Mouse (Mus musculus): Measurements from ENCODE around the gene Tnnc1. TPM values are rescaled to one million over a fixed set of nuclear protein-coding genes. Genes with fewer than 3 reads are reported as not detected.

Tnnc1 gene
- total RNA-seq, 2 experiments from 2014 or later = 0.85 to 3.7 TPM

DNA sequence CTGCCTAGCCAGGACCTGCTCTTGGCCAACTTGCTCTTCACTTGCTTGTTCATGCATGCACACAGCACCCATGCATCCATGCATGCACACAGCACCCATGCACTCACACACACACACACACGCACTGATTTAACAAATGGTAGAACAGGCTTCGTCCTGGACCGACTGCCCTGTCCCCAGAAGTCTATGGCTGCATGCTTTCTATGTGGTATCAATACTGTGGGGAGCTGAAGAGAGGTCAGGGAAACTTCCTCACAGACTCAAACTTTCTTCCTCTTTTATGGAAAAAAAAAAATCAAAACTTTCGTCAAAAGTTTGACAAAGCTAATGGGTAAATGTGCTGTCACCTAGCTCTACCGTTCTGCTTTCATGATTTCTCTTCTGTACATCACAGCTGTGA, 24.6 kb upstream of the Tnnc1 start:
- DNase-seq (ENCODE audit: low spot score in 2 of 2) = no peak

DNA sequence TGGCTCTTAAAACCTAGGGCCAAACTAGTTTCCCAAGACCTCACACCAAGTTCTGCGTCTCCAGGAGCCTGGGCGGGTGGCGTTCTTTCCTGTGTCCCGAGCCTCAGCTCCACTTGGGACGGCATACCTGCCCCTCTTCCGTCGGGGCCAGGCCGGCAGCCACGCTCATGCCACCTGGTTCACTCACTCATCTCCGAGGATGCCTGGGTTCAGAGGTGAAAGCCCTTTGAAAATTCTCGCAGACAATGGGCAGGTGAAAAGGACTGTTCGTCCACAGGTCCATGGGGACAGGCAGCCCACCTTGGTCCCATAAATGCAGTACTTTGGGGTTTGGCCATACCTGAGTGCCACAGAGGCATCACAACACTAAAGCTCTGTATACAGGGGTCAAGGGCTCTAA, 23.9 kb upstream of the Tnnc1 start:
- DNase-seq (ENCODE audit: low spot score in 2 of 2) = no peak

DNA sequence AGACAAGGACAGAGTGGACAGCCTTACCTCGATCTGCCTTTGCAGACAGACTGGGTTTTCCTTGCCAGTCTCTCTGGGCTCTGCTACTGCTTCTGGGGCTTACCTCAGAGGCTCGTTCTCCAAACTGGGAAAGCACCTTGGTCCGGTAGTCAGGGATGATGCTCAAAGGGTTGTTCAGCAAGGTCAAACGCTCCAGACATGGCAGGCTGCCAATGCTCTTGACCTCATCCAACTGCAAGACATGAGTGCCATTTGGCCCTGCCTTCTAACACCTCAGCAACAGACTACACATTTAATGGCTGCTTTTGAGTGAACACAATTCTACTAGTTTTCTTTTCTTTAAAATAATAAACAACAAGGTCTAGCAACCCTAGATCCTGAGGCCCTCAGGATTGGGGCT, 21.5 kb upstream of the Tnnc1 start:
- DNase-seq (ENCODE audit: low spot score in 2 of 2) = no peak

DNA sequence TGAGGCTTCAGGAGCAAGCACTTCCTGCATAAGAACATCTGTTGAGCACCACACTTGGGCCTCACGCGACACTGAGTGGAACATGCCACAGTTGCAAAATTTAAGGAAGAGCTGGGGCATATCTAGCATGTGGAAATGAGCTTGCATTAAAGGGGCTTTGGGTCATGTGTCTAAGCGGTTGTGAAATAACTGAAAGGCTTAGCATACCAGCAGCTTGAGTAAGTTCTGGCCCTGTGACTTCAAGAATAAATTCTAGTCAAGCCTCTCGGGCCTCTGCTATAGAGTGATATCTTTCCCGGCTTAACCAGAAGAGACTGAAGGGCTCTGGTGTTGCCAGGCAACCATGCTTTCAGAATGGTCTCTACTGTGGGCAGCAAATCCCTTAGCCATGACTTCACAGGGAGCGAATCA, 19.3 kb upstream of the Tnnc1 start:
- DNase-seq (ENCODE audit: low spot score in 2 of 2) = no peak

DNA sequence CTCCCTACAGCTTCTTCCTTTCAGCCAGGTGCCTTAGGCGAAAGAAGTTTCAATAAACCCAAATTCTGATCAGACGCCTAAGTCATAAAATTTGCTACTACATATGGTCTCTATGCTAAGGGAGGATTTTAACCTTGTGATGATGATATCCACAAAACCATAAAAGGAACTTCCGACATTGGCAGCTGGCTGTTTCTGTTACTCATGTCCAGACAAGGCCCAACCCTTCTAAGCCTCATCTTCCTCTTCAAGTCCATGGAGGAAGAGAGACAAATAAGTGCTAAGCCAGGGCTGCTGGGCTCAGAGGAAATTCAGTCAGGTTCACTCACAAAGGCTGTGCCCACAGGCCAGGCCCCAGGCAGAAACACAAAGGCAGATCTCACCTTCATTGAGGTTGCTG, 18.8 kb upstream of the Tnnc1 start:
- DNase-seq (ENCODE audit: low spot score in 2 of 2) = no peak

DNA sequence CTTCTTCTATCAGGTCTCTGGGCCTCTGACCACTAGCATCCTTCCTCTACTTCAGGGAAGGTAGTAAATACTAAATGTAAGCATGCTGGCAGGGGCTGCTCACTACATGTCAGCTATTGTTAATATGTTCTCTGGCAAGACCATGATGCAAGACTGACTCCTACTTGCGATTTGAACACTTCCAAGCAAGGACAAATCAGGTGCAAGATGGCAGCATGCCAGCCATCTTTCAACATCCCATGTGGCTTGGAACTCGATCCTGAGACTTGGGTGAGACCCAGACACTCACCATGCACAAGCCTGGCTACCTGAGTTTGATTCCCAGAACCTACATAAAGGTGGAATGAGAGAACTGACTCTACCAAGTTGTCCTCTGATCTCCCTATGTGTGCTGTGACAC, 16.2 kb upstream of the Tnnc1 start:
- DNase-seq (ENCODE audit: low spot score in 2 of 2) = no peak

DNA sequence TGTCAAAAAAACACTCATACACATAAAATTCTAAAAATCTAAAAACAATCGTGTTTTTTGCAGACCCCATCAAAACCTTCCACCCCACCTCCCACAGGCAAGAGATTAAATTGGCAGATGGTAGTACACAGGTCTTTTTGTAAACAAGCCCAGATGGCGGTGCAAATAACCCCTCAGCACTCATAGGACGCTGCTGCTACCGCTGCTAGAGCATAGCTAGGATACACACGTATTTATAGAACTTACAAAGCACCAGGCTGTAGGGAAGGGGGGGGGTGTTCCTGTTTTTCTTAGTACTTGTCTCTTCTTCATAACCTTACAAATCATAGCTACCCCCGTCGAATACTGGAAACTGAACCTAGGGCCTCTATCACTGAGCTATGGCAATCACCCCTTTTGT, 14.3 kb upstream of the Tnnc1 start:
- no peak for DNase-seq (ENCODE audit: low spot score in 2 of 2)

DNA sequence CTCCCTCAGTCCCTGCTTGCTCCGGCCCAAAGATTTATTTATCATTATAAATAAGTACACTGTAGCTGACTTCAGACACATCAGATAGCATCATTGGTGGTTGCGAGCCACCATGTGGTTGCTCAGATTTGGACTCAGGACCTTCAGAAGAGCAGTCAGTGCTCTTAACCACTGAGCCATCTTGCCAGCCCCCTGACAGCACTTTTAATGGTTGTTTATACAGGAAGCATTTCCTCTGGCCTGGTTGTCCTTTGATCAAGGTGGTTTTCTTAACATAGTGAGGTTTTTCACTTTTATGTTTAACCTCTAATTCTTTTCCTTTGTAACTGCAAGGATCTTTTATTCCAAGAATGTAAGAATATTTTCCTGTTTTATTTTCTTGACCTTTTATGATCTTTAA, 13.7 kb upstream of the Tnnc1 start:
- no peak for DNase-seq (ENCODE audit: low spot score in 2 of 2)

DNA sequence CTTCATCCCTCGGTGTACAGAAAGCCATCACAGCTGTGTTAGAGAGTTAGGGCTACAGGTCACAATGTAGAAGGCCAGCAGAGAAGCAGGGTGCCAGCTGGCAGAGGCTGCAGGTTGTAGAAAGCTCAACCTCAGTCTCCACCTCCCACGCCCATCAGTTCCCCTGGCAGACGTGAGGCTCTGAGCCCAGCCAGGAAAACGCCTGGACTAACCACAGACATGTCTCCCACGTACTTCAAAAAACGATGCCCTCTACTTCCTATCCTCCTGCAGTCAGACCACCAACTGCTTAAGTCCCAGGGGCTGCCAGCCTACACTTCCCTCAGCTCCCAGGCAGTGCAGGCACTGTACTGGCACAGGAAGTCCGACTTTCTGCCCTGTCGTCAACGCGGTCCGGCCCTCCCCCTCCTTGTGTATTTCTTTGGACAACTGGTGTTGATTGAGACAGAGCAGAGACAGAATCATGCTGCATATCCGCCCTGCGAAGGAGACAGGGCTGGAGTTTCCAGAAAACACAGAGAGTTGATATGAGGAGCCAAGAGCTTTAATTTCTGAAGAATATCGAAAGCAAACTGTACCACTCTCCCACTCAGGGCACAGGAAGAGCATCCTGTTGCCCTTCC, 13.1 kb upstream of the Tnnc1 start:
- no peak for DNase-seq (ENCODE audit: low spot score in 2 of 2)

DNA sequence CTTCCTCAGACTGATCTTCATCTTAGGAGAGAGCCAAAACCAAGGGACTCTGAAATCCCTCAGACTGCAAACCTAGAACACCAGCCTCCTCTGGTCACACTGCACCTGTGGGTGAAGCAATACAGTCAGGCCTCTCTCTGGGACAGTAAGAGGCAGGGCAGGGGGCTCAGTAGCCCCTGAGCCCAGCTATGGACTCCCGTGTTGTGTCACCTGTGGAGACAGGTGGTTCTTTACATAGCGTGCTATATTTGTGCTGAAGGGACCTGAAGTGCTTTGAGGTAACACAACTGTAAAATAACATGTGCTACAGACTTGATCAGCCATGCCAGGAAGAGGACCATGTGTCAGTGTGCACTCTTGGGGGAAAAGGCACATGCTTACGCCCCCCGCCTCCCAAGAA, 12.6 kb upstream of the Tnnc1 start:
- DNase-seq (ENCODE audit: low spot score in 2 of 2) = no peak

DNA sequence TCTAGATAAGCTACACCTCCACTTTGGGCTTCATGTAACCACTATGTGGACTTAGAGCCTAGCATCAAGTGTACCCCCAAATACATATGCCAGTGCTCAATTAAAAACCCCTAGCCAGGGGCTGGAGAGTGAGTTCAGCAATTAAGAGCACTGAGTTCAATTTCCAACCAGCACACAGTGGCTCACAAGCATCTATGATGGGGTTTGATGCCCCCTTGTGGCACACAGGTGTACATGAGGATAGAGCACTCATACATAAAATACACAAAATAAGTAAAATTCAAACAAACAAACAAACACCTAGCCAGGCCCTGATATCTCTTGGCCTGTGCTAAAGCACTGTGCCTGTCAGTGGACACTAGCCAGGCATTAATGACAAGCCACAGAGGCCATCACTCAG, 12.1 kb upstream of the Tnnc1 start:
- no peak for DNase-seq (ENCODE audit: low spot score in 2 of 2)

DNA sequence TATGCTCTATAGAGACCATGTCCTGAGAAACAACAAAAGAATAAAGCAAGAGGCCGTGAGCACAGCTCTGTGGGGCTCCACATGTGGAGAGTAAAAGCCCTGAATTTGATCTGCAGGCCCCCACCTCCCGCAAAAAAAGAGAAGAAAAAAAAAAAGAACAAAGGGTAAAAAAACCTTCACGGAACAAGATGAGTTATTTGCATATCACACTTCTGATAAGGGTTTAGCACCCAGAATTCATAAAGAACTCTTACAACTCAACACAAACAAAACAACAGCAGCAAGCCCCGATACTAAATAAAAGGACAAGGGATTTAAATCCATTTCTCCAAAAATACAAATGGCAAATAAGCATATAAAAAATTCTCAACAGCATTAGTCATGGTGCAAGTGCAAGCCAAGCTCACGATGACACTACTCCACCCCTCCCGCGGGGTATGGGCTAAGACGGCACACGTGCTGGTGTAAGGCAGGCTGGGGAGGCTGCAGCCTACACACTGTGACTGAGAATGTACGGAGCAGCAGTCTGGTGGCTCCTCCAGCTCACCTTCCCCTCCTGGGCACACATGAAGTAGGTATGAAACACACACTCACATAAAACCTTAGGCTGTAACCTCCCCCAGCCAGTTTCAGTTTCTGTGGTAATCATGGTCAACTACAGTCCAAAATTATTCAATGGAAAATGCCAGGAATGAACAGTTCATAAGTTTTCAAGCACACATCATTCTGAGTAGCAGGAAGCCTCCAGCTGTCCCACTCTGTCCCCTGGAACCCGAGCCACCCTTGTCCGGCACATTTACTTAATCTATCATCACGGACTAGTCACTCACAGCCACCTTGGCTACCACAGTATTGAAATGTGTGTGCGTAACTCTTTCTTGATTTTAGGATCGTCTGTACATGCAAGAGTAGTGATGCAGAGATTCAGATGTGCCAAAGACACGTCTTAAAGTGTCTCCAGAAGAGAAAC, 10.3 kb upstream of the Tnnc1 start:
- DNase-seq (ENCODE audit: low spot score in 2 of 2) = no peak

DNA sequence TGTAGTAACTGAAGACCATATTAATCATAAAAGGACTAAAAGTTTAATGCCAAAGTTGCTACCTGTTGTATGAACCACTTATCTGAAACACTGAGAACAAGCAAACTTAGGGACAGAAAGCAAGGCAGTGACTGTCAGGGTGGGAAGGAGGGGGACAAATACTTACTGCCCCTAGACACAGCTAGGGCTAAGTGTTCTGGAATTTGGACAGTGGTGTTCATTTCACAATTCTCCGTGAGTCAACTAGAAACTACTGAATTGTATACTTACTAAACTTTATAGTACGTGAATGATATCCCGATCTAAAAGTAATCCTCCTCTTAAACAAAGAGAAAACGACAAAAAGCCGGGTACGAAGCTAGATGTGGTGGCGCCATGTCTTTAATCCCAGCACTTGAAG, 8.5 kb upstream of the Tnnc1 start:
- DNase-seq (ENCODE audit: low spot score in 2 of 2) = no peak

DNA sequence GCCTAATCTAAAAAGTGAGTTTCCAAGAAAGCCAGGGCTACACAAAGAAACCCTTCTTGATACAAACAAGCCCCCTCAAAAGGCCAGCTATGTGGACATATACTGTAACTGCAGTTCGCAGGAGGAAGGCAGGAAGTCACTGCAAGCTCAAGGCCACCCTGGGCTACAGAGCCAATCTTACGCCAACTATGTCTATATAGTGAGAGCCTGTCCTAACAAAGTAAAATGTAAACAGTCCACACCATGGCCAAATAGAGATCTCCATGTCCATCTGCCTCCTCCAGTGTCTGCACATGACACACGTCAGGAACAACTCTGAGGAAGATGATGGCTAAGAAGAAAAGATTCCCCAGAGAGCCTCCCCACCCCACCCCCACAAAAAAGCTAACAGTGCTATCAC, 8.1 kb upstream of the Tnnc1 start:
- DNase-seq (ENCODE audit: low spot score in 2 of 2) = no peak

DNA sequence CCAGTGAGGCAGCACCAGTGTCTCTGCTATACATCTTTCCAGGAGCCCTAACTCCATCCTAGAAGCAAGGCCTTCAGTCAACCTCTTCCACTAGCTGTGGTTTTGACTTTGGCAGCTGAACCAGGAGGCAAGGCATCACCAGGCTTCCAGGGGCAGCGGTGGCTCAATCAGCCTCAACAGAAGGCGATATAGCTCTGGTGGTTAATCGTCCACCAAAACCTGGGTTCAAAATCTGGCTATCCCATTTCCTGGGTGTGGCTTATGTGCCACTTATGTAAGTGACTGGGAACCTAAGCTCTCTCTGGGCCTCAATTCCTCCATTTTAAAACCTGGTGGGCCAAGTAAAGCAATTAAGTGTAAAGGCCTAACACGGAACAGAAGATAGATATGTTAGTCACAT, 3.3 kb upstream of the Tnnc1 start:
- no peak for DNase-seq (ENCODE audit: low spot score in 2 of 2)

DNA sequence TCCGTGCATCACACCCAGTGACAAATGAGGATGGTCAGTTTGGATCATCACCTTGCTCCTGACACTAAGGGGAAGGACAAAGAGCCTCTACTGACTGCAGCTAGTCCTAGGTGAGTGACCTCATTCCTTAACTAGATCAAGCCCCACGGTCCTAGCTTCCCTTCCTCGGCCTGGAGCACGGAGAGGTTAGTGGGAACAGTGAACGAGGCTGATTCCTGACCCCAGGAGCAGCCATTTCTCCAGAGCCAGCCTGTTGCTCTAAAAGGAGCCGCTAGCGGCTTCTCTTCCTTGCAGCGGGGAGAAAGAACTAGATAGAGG, 2.9 kb upstream of the Tnnc1 start:
- DNase-seq (ENCODE audit: low spot score in 2 of 2) = peak in 1 of 2 experiments; percentile 34

DNA sequence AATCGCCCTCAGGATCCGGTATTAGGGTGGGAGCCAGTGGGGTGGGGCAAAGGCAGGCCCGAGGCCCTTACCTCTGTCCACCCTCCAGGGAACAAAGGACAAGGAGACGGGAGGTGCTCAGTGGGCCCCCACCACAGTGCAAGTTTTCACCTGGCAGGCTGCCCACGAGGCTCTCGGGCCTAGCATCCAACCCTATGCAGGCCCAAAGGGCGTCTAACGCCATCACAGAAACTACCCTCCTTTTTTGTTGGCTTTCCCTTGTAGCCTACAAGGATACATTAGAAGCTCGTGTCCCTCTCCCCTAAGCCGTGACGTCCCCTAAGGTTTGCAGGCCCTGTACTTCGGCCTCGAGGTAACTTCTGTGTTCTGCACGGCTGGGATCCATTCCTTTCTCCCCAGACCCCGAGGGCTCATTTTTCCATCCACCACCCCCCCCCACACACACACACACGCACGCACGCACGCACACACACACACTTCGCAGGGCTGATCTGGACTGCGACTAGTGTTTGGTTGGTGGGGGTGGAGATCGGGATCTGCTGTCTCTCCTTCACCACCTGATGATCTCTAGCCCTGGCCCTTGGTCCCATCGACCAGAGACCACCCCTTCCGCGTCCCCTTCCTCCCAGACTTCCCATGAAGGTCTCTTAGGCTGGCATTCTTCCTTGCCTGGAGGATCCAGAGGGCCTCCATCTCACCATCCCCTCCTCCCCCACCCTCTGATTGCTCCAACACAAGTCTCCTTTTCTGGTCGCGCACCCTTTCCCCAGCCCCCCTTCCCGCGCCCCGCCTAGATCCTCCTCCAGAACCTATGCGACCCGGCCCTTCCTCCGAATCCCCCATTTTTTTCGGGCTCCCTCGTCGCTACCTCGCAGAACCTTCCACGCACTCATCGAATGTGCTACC, 2.3 kb upstream of the Tnnc1 start:
- peak in 1 of 2 experiments; percentile 61 for DNase-seq (ENCODE audit: low spot score in 2 of 2)

DNA sequence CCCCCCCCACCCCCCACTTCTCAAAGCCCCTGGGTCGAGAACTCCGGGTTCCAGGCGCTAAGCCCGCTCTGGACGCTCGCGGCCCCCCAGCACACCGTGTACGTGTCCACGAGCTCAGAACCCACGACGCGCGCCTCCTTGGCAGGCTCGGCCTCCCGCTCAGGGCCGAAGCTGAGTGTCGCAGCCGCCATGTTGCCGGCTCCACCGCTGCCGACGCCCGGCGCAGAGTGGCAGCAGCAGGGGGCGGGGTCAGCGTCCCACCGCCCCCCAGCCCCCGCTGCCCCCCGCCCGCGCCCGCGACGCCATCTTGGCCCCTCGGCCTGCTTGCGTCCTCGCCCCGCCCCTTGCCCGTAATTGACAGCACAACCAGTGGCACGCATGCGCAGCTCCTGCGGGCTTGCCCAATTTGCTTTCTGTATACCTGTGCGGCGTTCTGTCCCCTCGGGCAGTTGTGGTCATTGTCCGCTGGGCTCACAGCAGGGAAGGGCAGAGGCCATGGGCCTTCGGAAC, 1.6 kb upstream of the Tnnc1 start:
- peak; percentile 93 to 95 for DNase-seq (ENCODE audit: low spot score in 2 of 2)

DNA sequence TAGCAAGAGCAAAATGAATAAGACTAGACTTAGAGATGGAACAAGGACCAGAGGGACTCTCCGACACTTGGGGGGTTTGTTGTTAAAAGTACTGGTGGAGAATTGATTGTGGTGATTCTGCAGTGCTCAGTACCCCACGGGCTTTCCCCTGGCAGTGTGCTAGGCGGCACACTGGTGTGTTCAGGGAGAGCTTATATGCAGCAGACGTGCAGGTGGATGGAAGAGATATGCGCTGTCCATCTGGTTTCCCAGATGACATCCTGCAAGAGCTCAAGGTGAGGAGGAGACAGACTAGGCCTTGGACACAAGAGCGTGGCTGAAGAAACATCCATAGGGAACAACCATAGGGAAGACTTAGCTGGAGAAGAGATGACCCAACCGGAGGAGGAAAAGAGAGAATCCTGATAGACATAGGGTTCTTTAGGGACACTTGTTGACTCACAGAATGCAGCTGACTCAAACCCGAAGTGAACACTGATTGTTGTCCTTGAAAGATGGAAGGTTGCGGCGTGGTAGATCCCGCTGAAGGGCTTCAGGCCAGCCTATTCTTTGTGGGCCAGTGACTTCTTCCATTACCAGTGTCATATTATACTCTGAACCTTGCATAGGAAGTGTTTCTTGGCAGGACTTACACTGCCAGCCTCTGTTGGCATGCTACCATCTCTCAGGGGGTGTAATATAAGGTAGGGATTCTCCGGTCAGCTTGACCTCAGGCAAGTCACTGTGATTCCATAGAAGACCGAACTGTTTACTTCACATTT, 862 bp upstream of the Tnnc1 start:
- DNase-seq (ENCODE audit: low spot score in 2 of 2) = peak in 1 of 2 experiments; percentile 28

DNA sequence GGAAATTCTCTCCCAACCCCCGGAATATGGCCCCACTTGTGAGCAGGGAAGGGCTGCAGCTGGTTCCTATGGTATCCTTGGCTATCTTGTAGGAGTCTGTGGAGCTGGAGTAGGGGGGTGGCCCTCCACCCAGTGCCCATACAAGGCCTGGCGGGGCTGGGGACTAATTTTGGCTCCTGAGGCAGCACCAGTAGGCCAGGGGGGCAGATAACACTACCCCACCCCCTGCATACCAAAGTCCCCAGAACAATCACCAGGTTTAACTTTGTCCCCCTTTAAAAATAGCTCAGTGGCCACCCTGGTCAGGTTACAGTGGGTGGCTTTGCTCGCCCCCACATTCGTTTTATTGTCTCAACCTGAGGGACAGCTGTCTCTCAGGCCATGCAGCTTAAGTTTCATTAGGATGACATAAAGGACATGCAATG, 1.0 kb downstream of the Tnnc1 start:
- DNase-seq (ENCODE audit: low spot score in 2 of 2) = no peak

DNA sequence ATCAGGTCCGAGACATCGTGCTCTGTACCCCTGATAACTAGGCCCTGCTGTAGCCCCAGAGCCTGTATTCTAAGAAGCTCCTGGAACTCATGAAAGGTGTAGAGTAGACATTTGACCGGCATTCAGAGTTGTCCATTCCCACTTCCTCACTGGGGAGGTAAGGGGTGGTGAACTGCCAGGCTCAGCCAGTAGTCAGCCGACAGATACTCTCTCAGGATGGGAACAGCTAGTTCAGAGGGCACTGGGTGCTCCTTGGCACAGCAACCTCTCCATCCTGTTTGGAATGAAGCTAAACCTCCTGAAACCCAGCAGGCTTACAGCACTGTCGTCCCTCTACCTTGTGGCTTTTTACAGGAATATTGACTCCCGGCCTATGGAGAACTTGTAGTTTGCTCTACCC, 3.7 kb downstream of the Tnnc1 start:
- DNase-seq (ENCODE audit: low spot score in 2 of 2) = no peak

All from layer of hippocampus, postnatal 14 days (tissue).